Mouse (Mus musculus) natural killer cell, adult 2 months (primary cell): ENCODE data around the gene Mamdc2.
A peak's percentile ranks its signal among the peaks of the same experiment; 100 is the strongest.

Source experiments
- DNase-seq, 2 experiments: peaks; one replicate each; pipeline ENCODE4 v3.0.0; 2022; ENCODE audit warnings: low spot score in 2 of 2

Mamdc2 gene

GRCm38 (mm10) chr19:23274054-23274724, 174.1 kb downstream of the Mamdc2 start:
- no peak for DNase-seq

DNA sequence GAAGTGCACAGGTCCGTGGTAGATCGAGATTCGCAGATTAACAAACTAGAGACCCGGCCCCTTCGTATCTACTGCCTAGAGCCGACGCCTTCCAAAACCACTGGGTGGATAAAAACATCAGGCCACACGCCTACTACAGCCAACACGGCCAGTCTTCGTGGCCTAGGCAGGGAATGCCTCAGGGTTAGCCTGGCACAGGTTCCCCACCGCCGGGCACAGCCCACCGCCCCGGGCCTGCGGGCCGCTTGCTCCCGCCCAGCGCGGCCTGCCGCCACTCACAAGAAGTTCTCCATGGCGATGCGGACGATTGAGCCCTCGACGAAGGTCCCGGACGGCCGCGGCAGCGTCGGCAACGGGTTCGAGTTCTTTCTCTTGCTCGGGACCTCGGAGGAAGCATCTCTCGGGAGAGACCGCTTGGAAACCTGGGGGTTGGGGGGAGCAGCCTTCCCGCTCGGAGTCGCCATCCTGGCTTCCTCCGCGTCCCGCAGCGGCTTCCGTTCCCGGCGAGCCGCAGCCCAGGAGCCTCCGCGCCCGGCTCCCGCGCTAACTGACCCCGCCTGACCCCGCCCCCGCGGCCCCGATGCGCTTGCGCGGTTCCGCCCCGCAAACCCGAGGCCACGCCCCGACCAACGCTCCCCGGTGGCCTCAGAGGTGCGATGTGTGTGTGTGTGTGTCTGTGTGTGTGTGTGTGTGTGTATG, 174.7 kb downstream of the Mamdc2 start, which contains the start of gene Smc5:
TSS of gene Smc5 (minus strand) at position 543 of the 699 bp plus-strand sequence.
- peak; percentile 93 to 94 for DNase-seq

DNA sequence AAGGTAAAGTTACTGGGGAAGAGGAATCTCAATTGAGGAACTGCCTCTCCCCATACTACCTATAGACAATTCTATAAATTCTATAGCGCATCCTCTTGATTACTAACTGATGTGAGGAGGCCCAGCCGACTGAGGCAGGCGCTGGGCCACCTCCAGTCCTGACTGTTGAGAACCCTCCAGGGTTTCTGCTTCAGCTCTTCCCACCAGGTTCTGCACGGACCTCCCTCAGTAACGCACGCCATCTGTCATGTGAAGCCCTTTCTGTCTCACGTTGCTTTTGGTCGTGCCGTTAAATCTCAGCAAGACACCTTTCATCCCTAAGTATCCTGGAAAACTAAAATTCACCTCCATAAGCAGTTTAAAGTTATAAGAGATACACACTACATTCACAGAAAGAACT, 191.5 kb downstream of the Mamdc2 start:
- no peak for DNase-seq
